Mouse (Mus musculus): ENCODE measurements at regions not wholly inside any gene's neighbourhood (a gene's known extent, or its start where the extent isn't known, plus 50 kb on each side); places are given as distances from the start of the nearest gene placed in this dataset.

GRCm38 (mm10) chr10:98837289-98838181 is 76.7 kb upstream of the Atp2b1 start:
- DNase-seq (ENCODE audit: low spot score) = no peak

GRCm38 (mm10) chr10:98838926-98839679 is 75.1 kb upstream of the Atp2b1 start:
- DNase-seq (ENCODE audit: low spot score) = no peak

- no peak for DNase-seq (ENCODE audit: low spot score)
Measured at GRCm38 (mm10) chr10:98839963-98840362, 74.2 kb upstream of the Atp2b1 start.

- no peak for DNase-seq (ENCODE audit: low spot score)
Measured at GRCm38 (mm10) chr10:98840411-98840810, 73.8 kb upstream of the Atp2b1 start.

- no peak for DNase-seq (ENCODE audit: low spot score)
Measured at GRCm38 (mm10) chr10:98840957-98841831, 73.0 kb upstream of the Atp2b1 start.

- DNase-seq (ENCODE audit: low spot score) = no peak
Measured at GRCm38 (mm10) chr10:98841860-98842259, 72.3 kb upstream of the Atp2b1 start.

- no peak for DNase-seq (ENCODE audit: low spot score)
Measured at GRCm38 (mm10) chr10:98842721-98843120, 71.5 kb upstream of the Atp2b1 start.

- DNase-seq (ENCODE audit: low spot score) = no peak
Measured at GRCm38 (mm10) chr10:98849851-98850250, 64.4 kb upstream of the Atp2b1 start.

GRCm38 (mm10) chr10:98857395-98857794 is 56.8 kb upstream of the Atp2b1 start:
- DNase-seq (ENCODE audit: low spot score) = peak; percentile 89

GRCm38 (mm10) chr10:98861521-98861920 is 52.7 kb upstream of the Atp2b1 start:
- DNase-seq (ENCODE audit: low spot score) = no peak

GRCm38 (mm10) chr10:98862712-98863111 is 51.5 kb upstream of the Atp2b1 start:
- DNase-seq (ENCODE audit: low spot score) = no peak

- no peak for DNase-seq (ENCODE audit: low spot score)
Measured at GRCm38 (mm10) chr10:98864384-98864783, 49.8 kb upstream of the Atp2b1 start.
